Mouse (Mus musculus) stomach, embryonic 14.5 days (tissue): Measurements from ENCODE around the gene Stard13. TPM values are rescaled to one million over a fixed set of nuclear protein-coding genes. Genes with fewer than 3 reads are reported as not detected.

ENCODE experiments used
- ATAC-seq: fragments of 200-750 bp; cut with Nextera tagmentation; 2 replicates; pipeline ENCODE4 v1.8.0; 2017; ENCODE audit warnings: low read depth, moderate TSS enrichment; ENCODE audit not compliant: insufficient number of reproducible peaks, insufficient read depth, low FRiP score
- H3K27ac ChIP-seq: fragments of 300-500 bp; sonication (generic); 2 replicates; pipeline ENCODE4 v1.5.1; 2014; ENCODE audit warnings: mild to moderate bottlenecking, low read length, moderate library complexity, mixed read lengths
- H3K27me3 ChIP-seq: fragments of 300-500 bp; sonication (generic); 2 replicates; pipeline ENCODE4 v1.6.1; 2014; ENCODE audit warnings: low read length, control low read depth, mixed read lengths; ENCODE audit not compliant: control insufficient read depth, insufficient read depth
- H3K36me3 ChIP-seq: fragments of 300-500 bp; sonication (generic); 2 replicates; pipeline ENCODE4 v1.6.1; 2014; ENCODE audit warnings: mild to moderate bottlenecking, control low read depth, low read length, moderate library complexity, mixed read lengths; ENCODE audit not compliant: control insufficient read depth, insufficient read depth
- H3K4me1 ChIP-seq: fragments of 300-500 bp; sonication (generic); 2 replicates; pipeline ENCODE4 v1.6.1; 2014; ENCODE audit warnings: low read length, control low read depth, mixed read lengths; ENCODE audit not compliant: control insufficient read depth, insufficient read depth
- H3K4me2 ChIP-seq: fragments of 300-500 bp; sonication (generic); replicated peaks from 2 replicates; pipeline ENCODE4 v1.6.1; 2014; ENCODE audit warnings: low read depth, low read length, control low read depth
- H3K4me3 ChIP-seq: fragments of 300-500 bp; sonication (generic); 2 replicates; pipeline ENCODE4 v1.5.1; 2014; ENCODE audit warnings: low read depth, low read length, control low read depth
- H3K9ac ChIP-seq: fragments of 300-500 bp; sonication (generic); replicated peaks from 2 replicates; pipeline ENCODE4 v1.6.1; 2014; ENCODE audit warnings: low read depth, mild to moderate bottlenecking, control low read depth, low read length, moderate library complexity, mixed read lengths
- H3K9me3 ChIP-seq: fragments of 300-500 bp; sonication (generic); 2 replicates; pipeline ENCODE4 v1.6.1; 2016; ENCODE audit warnings: low read depth, low read length, control low read depth; ENCODE audit not compliant: control insufficient read depth
- WGBS: fragments of 180-500 bp; shearing (Covaris S2); extraction: QIAGEN DNeasy Blood & Tissue Kit; methylation state at CpG from one replicate; pipeline ENCODE4 v1.1.7; 2014; 5-methylcytosine and 5-hydroxymethylcytosine counted together
- polyA plus RNA-seq: library from polyadenylated mRNA; unstranded; fragments of >200 nt; fragmentation: Nextera tagmentation; extraction: Ambion mirVana; gene quantifications from 2 replicates; pipeline ENCODE4 v1.2.1, GENCODE M21; 2014

Gene Stard13
- polyA plus RNA-seq: 14.1 and 18.9 TPM in 2 replicates

GRCm38 (mm10) chr5:151233400-151234031, at the start of gene Stard13:
Stard13 (minus strand) TSS chr5:151233836.
- under 1% methylated on average over 46 of the region's 49 CpGs for WGBS
- no peaks in the 10 kb centered on the region for H3K9me3 ChIP-seq
- no peaks in the 10 kb centered on the region for H3K27me3 ChIP-seq
- ATAC-seq: peak; percentile 82
- peak within 1 kb of the TSS; percentile 64 for H3K4me3 ChIP-seq
- no peak within 1 kb of the TSS for H3K27ac ChIP-seq
- peak within 1 kb of the TSS; percentile 57 for H3K9ac ChIP-seq
- H3K4me1 ChIP-seq: 0 out of 2 replicates have a peak, but pooled peaks cover 3% of the 10 kb centered on the region
- H3K36me3 ChIP-seq: no peaks in the 10 kb centered on the region
- peak within 1 kb of the TSS; percentile 97 for H3K4me2 ChIP-seq

GRCm38 (mm10) chr5:151279531-151279930, 45.9 kb upstream of the Stard13 start:
- Histone ChIP-seq H3K27me3 (no peaks in the 10 kb centered on the region), H3K27ac (no peak overlapping the region), H3K4me2 (no peak overlapping the region), H3K9ac (no peak overlapping the region), H3K36me3 (no peaks in the 10 kb centered on the region), H3K4me3 (no peak overlapping the region), H3K9me3 (no peaks in the 10 kb centered on the region), H3K4me1 (no peaks in the 10 kb centered on the region)
- WGBS: 87% methylated on average over 7 of the region's 7 CpGs
- ATAC-seq: no peak

GRCm38 (mm10) chr5:151277927-151278326, 44.3 kb upstream of the Stard13 start:
- Histone ChIP-seq H3K4me1 (no peaks in the 10 kb centered on the region), H3K4me3 (no peak overlapping the region), H3K9ac (no peak overlapping the region), H3K27me3 (no peaks in the 10 kb centered on the region), H3K27ac (no peak overlapping the region), H3K36me3 (no peaks in the 10 kb centered on the region), H3K9me3 (no peaks in the 10 kb centered on the region), H3K4me2 (no peak overlapping the region)
- ATAC-seq: no peak
- WGBS: 68% methylated on average over 6 of the region's 6 CpGs

DNA sequence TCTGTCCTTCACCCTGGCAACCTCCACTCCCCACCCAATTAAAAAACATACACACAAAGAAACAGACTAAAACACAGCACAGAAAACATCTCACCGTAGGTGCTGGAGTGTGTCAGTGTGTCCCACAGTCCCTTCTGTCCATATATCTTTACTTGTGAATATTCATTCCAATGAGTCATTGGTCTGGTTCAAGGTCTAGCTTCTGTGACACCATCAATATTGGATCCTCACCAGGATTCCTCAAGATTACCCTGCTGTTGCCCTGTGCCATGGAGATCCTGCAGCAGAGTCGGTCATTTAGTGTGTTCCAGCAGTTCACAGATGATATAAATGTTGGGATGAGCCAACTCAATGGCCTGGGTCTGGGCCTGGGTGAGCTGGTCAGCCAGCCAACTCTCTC, 42.4 kb upstream of the Stard13 start:
- H3K9ac ChIP-seq: no peak overlapping the region
- H3K27me3 ChIP-seq: no peaks in the 10 kb centered on the region
- WGBS: 91% methylated on average over 2 of the region's 2 CpGs
- no peak for ATAC-seq
- no peaks in the 10 kb centered on the region for H3K9me3 ChIP-seq
- H3K4me3 ChIP-seq: no peak overlapping the region
- H3K36me3 ChIP-seq: no peaks in the 10 kb centered on the region
- H3K27ac ChIP-seq: no peak overlapping the region
- no peak overlapping the region for H3K4me2 ChIP-seq
- H3K4me1 ChIP-seq: no peaks in the 10 kb centered on the region

DNA sequence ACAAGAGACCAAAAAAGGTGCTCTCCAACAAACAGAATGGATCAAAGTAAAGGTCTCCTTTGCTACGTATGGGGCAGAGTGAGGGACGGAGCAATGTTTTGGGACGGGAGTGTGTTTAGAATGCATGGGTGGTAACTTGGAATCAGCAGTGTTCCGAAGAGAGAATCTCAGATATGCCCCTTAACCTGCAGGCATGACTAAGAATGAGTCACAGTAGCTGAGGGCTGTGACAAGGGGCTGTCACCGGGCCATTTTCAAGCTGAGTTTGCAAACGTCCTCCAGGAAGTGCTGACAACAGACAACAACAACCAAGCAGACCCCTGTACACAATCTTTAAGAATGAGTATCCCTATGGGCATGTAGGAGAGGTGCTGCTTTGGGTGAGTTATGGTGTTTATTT, 40.6 kb upstream of the Stard13 start:
- no peak overlapping the region for H3K4me3 ChIP-seq
- 78% methylated on average over 6 of the region's 6 CpGs for WGBS
- ATAC-seq: no peak
- no peaks in the 10 kb centered on the region for H3K4me1 ChIP-seq
- H3K9me3 ChIP-seq: no peaks in the 10 kb centered on the region
- H3K4me2 ChIP-seq: no peak overlapping the region
- no peaks in the 10 kb centered on the region for H3K27me3 ChIP-seq
- no peak overlapping the region for H3K9ac ChIP-seq
- no peaks in the 10 kb centered on the region for H3K36me3 ChIP-seq
- no peak overlapping the region for H3K27ac ChIP-seq

DNA sequence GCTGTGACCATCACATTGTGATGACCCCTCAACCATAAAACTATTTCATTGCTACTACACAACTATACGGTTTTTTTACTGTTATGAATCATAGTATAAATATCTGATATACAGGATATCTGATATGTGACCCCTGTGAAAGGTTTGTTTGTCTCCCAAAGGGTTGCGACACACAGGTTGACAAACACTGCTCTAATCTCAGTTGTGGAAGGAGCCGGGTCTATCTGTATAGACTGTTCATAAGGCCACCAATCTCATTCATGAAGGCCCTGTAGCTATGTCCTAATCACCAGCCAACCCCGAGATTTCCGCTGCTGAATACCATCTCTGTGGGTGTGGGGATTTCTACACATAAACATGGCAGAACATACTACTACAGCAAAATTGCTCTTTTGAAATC, 37.2 kb upstream of the Stard13 start:
- ATAC-seq: no peak
- no peaks in the 10 kb centered on the region for H3K9me3 ChIP-seq
- H3K9ac ChIP-seq: no peak overlapping the region
- 91% methylated on average over 5 of the region's 5 CpGs for WGBS
- no peaks in the 10 kb centered on the region for H3K27me3 ChIP-seq
- H3K36me3 ChIP-seq: no peaks in the 10 kb centered on the region
- H3K27ac ChIP-seq: no peak overlapping the region
- no peaks in the 10 kb centered on the region for H3K4me1 ChIP-seq
- H3K4me3 ChIP-seq: no peak overlapping the region
- H3K4me2 ChIP-seq: no peak overlapping the region

DNA sequence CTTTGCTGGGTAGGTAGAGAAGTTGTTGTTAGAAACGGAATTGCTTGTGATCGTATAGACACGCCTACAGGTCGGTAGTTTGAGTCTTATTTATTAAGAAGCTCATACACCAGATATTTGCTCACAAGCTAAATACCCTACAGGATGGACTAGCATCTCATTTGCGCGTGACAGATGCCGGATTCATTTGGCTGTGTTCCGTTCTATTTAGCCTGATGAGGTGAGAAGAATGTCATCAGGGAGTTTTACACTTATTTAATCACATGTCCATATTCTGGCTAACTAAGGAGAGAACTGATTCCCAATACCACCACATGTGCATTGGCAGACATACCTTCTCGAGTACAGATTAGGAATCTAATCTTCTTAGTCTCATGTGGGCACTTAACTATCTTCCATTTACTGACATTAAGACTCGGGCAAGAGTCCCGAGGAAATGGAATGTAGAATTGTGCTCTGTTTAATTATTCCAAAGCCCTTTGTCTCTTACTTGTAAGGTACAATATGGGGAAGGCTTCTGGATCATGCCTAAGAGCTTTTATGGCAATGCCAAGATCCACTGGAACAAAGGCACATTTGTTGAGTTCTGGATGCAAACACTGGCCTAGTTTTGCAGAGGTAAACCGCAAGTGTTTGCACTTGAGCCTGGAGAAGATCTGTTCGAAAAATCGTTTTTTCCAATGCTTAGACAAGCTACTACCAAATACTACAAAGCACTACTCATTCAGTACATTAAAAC, 33.4 kb upstream of the Stard13 start:
- Histone ChIP-seq H3K27ac (no peak overlapping the region), H3K4me1 (no peaks in the 10 kb centered on the region), H3K4me2 (no peak overlapping the region), H3K9me3 (no peaks in the 10 kb centered on the region), H3K36me3 (no peaks in the 10 kb centered on the region), H3K9ac (no peak overlapping the region), H3K27me3 (no peaks in the 10 kb centered on the region), H3K4me3 (no peak overlapping the region)
- no peak for ATAC-seq
- 83% methylated on average over 14 of the region's 14 CpGs for WGBS

DNA sequence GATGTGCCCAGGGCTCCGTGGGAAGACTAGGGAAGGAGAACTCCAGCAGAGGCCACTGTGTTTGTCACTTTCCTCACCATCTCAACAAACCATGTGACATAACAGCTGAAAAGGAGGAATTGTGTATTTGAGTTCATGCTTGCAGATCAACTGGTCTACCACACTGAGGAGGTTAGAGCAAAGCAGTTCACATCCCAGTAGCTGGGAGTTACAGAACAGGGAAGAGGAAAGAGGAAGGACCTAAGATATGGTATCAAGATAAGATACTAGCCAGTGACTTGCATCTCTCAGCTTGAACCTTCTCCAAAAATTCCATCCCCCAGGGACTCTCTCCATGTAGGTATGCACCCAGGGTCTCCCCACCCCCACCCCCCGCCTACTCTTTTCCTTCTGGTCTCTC, 27.9 kb upstream of the Stard13 start:
- no peak overlapping the region for H3K4me2 ChIP-seq
- H3K27ac ChIP-seq: no peak overlapping the region
- 94% methylated on average over 2 of the region's 2 CpGs for WGBS
- H3K27me3 ChIP-seq: no peaks in the 10 kb centered on the region
- H3K9me3 ChIP-seq: no peaks in the 10 kb centered on the region
- ATAC-seq: no peak
- H3K36me3 ChIP-seq: no peaks in the 10 kb centered on the region
- no peaks in the 10 kb centered on the region for H3K4me1 ChIP-seq
- no peak overlapping the region for H3K4me3 ChIP-seq
- H3K9ac ChIP-seq: no peak overlapping the region
